8 mouse cellular contexts compared by ENCODE assay signal in genomic region chr5:147314646-147315431, GRCm38 (mm10). TPM values are rescaled to one million over a fixed set of nuclear protein-coding genes. Genes with fewer than 3 reads are reported as not detected.
DNase-seq lines count a peak whose midpoint lies in the region; ATAC-seq lines count a peak whose summit lies in the region.
"Had no signal": no experiment of that assay in that cellular context is flagged by ENCODE, and none has a peak within 500 bp of the region (broad histone marks: within the 10 kb centered on the region; RNA-seq: fewer than 3 reads in every experiment).

No protein-coding gene starts in this region.

- peak overlapping the region; percentile 20 for H3K4me2 ChIP-seq in kidney, embryonic 15.5 days
- no peak overlapping the region for H3K4me2 ChIP-seq in neural tube, embryonic 13.5 days

- no peak overlapping the region for H3K9ac ChIP-seq in kidney, embryonic 15.5 days
- H3K9ac ChIP-seq in neural tube, embryonic 13.5 days = no peak overlapping the region

- H3K9me3 ChIP-seq in kidney, embryonic 15.5 days (replicated peaks) = no peaks in the 10 kb centered on the region
- no peaks in the 10 kb centered on the region for H3K9me3 ChIP-seq in neural tube, embryonic 13.5 days

- H3K27me3 ChIP-seq in kidney, embryonic 15.5 days = peaks cover 95% of the 10 kb centered on the region
- H3K27me3 ChIP-seq in neural tube, embryonic 13.5 days = peaks cover 96% of the 10 kb centered on the region

- H3K27ac ChIP-seq in kidney, embryonic 15.5 days = no peak overlapping the region
- H3K27ac ChIP-seq in neural tube, embryonic 13.5 days (replicated peaks) = no peak overlapping the region

- no peaks in the 10 kb centered on the region for H3K36me3 ChIP-seq in kidney, embryonic 15.5 days
- no peaks in the 10 kb centered on the region for H3K36me3 ChIP-seq in neural tube, embryonic 13.5 days

- 1% methylated on average over 39 of the region's 39 CpGs for WGBS in kidney, embryonic 15.5 days
- WGBS in neural tube, embryonic 13.5 days = 1% methylated on average over 39 of the region's 39 CpGs

- peaks cover 11% of the 10 kb centered on the region for H3K4me1 ChIP-seq in kidney, embryonic 15.5 days
- H3K4me1 ChIP-seq in neural tube, embryonic 13.5 days (replicated peaks) = peaks cover 9% of the 10 kb centered on the region; the same call in 1 of the 2 replicates

- ATAC-seq in kidney, embryonic 15.5 days (replicated peaks; ENCODE audit: low FRiP score) = no peak
- ATAC-seq in granulocyte monocyte progenitor cell, adult 5-6 weeks (replicated peaks; ENCODE audit: poor library complexity, severe bottlenecking) = peak; percentile 38
- 0 out of 2 replicates have a peak, but pooled peaks have one; percentile 36 for ATAC-seq in neural tube, embryonic 13.5 days (ENCODE audit: low read depth)

- no peak for DNase-seq in kidney, postnatal 10 days
- DNase-seq in ZHBTc4 (ENCODE audit: low read depth, low spot score) = peak; percentile 58
- no peak for DNase-seq in right cerebral cortex, postnatal 10 days (ENCODE audit: low spot score in 2 of 2)
- DNase-seq in thymus, postnatal 14 days = no peak
- DNase-seq: lung, postnatal 4 days had no signal

- H3K4me3 ChIP-seq in kidney, embryonic 15.5 days (replicated peaks) = peak overlapping the region; percentile 11; the same call in 1 of the 2 replicates
- H3K4me3 ChIP-seq in neural tube, embryonic 13.5 days = no peak overlapping the region

RNA-seq across cellular contexts. Expression of gene Urad, which starts 7.4 kb away (rescaled TPM):
- not detected in 2 replicates for polyA plus RNA-seq in kidney, embryonic 15.5 days (2015; fragmentation: Nextera tagmentation; extraction: Ambion mirVana)
- not detected in 2 replicates for total RNA-seq in granulocyte monocyte progenitor cell, adult 5-6 weeks (2014; fragmentation: Nextera tagmentation)
- not detected in 2 replicates for total RNA-seq in granulocyte monocyte progenitor cell, adult 5-6 weeks (2017)
- not detected in 2 replicates for polyA plus RNA-seq in neural tube, embryonic 13.5 days (2015; fragmentation: Nextera tagmentation; extraction: Ambion mirVana)

RNA-seq across cellular contexts. Expression of gene Cdx2, which starts 7.8 kb away (rescaled TPM):
- 0.26 TPM in 1 of 2 replicates, not detected in the other for polyA plus RNA-seq in kidney, embryonic 15.5 days (2015; fragmentation: Nextera tagmentation; extraction: Ambion mirVana)
- not detected in 2 replicates for total RNA-seq in granulocyte monocyte progenitor cell, adult 5-6 weeks (2014; fragmentation: Nextera tagmentation)
- total RNA-seq in granulocyte monocyte progenitor cell, adult 5-6 weeks (2017) = not detected in 2 replicates
- polyA plus RNA-seq in neural tube, embryonic 13.5 days (2015; fragmentation: Nextera tagmentation; extraction: Ambion mirVana) = not detected in 2 replicates

RNA-seq across cellular contexts. Expression of gene Pdx1, which starts 45.1 kb away (rescaled TPM):
- polyA plus RNA-seq in kidney, embryonic 15.5 days (2015; fragmentation: Nextera tagmentation; extraction: Ambion mirVana) = not detected in 2 replicates
- total RNA-seq in granulocyte monocyte progenitor cell, adult 5-6 weeks (2014; fragmentation: Nextera tagmentation) = not detected in 2 replicates
- not detected in 2 replicates for total RNA-seq in granulocyte monocyte progenitor cell, adult 5-6 weeks (2017)
- polyA plus RNA-seq in neural tube, embryonic 13.5 days (2015; fragmentation: Nextera tagmentation; extraction: Ambion mirVana) = not detected in 2 replicates
